In the genomic region with DNA sequence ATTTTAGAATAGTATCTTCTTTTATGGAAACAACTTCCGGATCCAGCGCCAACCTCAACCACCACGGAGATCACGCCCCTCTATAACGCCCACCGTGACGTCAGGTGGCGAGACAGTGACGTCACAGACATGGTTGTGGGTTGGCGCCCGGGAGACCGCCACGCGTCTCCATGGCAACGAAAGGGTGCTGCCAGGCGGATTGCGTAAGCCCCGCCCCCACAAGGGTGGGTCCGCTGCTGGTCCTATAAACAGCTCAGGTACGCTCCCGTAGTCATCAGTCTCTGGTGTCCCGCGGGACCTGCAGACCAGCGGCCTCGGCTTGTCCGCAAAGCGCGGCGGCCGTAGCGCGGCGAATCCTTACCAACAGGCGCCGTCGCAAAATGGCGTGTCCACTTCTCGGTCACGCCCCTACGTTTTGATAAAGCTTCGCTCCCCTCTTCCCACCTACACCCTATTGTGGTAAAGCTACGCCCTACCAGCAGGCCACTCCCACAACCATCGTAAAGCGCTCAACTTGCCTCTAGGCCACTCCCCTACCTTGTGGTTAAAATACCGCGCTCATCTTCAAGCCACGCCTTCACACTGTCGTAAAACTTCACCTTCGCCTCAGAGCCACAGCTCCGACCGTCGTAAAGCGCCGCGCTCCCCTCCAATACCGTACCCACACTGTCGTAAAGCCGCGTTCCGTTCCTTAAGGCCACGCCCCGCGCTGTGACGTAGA, we compare ENCODE assay signal across 8 mouse cellular contexts. TPM values are rescaled to one million over a fixed set of nuclear protein-coding genes. Genes with fewer than 3 reads are reported as not detected.
DNase-seq lines count a peak whose midpoint lies in the region; ATAC-seq and TF ChIP-seq lines count a peak whose summit lies in the region.

No protein-coding gene starts in this region.

- H3K4me1 ChIP-seq in embryonic facial prominence, embryonic 13.5 days = peaks cover 30% of the 10 kb centered on the region
- H3K4me1 ChIP-seq in kidney, adult 2 months (ENCODE audit: control insufficient read depth, insufficient read depth, low read length) = peaks cover 8% of the 10 kb centered on the region; the same call in 1 of the 2 replicates
- peaks cover 34% of the 10 kb centered on the region for H3K4me1 ChIP-seq in limb, embryonic 12.5 days (replicated peaks)
- peaks cover 31% of the 10 kb centered on the region for H3K4me1 ChIP-seq in midbrain, embryonic 15.5 days
- H3K4me1 ChIP-seq in spleen, adult 2 months (ENCODE audit: control insufficient read depth, insufficient read depth, insufficient read length) = peaks cover 4% of the 10 kb centered on the region; the same call in 1 of the 2 replicates

- DNase-seq in 3134 (ENCODE audit: extremely low read depth, insufficient read length, low spot score) = peak; percentile 100
- DNase-seq in adrenal gland, postnatal 36 days = peak; percentile 99
- peak; percentile 99 for DNase-seq in heart, adult 18-20 months
- peak; percentile 100 for DNase-seq in kidney, adult 2 months
- peak; percentile 99 to 100 for DNase-seq in spleen, adult 2 months (ENCODE audit: low read depth in 1 of 2, low spot score in 2 of 2)

- H3K9me3 ChIP-seq in embryonic facial prominence, embryonic 13.5 days = no peaks in the 10 kb centered on the region
- no peaks in the 10 kb centered on the region for H3K9me3 ChIP-seq in limb, embryonic 12.5 days
- H3K9me3 ChIP-seq in midbrain, embryonic 15.5 days = no peaks in the 10 kb centered on the region

- peak; percentile 95 for ATAC-seq in embryonic facial prominence, embryonic 13.5 days (ENCODE audit: insufficient number of reproducible peaks, insufficient read depth, low FRiP score, low TSS enrichment, low read depth)
- peak; percentile 95 for ATAC-seq in limb, embryonic 12.5 days (ENCODE audit: insufficient number of reproducible peaks, insufficient read depth, low FRiP score, low TSS enrichment, low read depth)
- ATAC-seq in midbrain, embryonic 15.5 days (replicated peaks) = peak; percentile 96

- peak overlapping the region; percentile 91 for H3K9ac ChIP-seq in embryonic facial prominence, embryonic 13.5 days
- peak overlapping the region; percentile 88; the same call in 1 of the 2 replicates for H3K9ac ChIP-seq in limb, embryonic 12.5 days (replicated peaks)
- H3K9ac ChIP-seq in midbrain, embryonic 15.5 days = peak overlapping the region; percentile 52

- peak overlapping the region; percentile 94 for H3K27ac ChIP-seq in embryonic facial prominence, embryonic 13.5 days
- peak overlapping the region; percentile 83 for H3K27ac ChIP-seq in kidney, adult 2 months (ENCODE audit: insufficient read depth, low read depth, low read length)
- peak overlapping the region; percentile 89 for H3K27ac ChIP-seq in limb, embryonic 12.5 days
- H3K27ac ChIP-seq in midbrain, embryonic 15.5 days = peak overlapping the region; percentile 98
- peak overlapping the region; percentile 88 for H3K27ac ChIP-seq in spleen, adult 2 months (ENCODE audit: insufficient read depth, low read length)

- under 1% methylated on average over 64 of the region's 64 CpGs for WGBS in embryonic facial prominence, embryonic 13.5 days
- WGBS in kidney, adult 2 months = under 1% methylated on average over 64 of the region's 64 CpGs
- WGBS in limb, embryonic 12.5 days = 0% methylated on average over 64 of the region's 64 CpGs
- WGBS in midbrain, embryonic 15.5 days = under 1% methylated on average over 64 of the region's 64 CpGs
- WGBS in spleen, adult 2 months = under 1% methylated on average over 64 of the region's 64 CpGs

- no peaks in the 10 kb centered on the region for H3K27me3 ChIP-seq in embryonic facial prominence, embryonic 13.5 days
- no peaks in the 10 kb centered on the region for H3K27me3 ChIP-seq in kidney, adult 2 months (replicated peaks; ENCODE audit: control insufficient read depth, insufficient read depth, low read length)
- no peaks in the 10 kb centered on the region for H3K27me3 ChIP-seq in limb, embryonic 12.5 days
- no peaks in the 10 kb centered on the region for H3K27me3 ChIP-seq in midbrain, embryonic 15.5 days (replicated peaks)
- H3K27me3 ChIP-seq in spleen, adult 2 months (ENCODE audit: control insufficient read depth, insufficient read depth, low read length) = no peaks in the 10 kb centered on the region

- no peak for TF ChIP-seq CTCF in kidney, adult 2 months (conservative IDR thresholded peaks at IDR 0.05; ENCODE audit: insufficient read depth, insufficient read length, low read depth, low read length)
- no peak for TF ChIP-seq CTCF in spleen, adult 2 months (IDR thresholded peaks at IDR 0.05; ENCODE audit: extremely low read depth, insufficient read depth, insufficient read length, insufficient replicate concordance)

- TF ChIP-seq POLR2A in kidney, adult 2 months (IDR thresholded peaks at IDR 0.05; ENCODE audit: low read depth, low read length) = peak; percentile 81
- TF ChIP-seq POLR2A in spleen, adult 2 months (IDR thresholded peaks at IDR 0.05; ENCODE audit: low read depth, low read length) = no peak; the same call in 1 of the 2 replicates

- H3K36me3 ChIP-seq in embryonic facial prominence, embryonic 13.5 days = no peaks in the 10 kb centered on the region
- no peaks in the 10 kb centered on the region for H3K36me3 ChIP-seq in kidney, adult 2 months (ENCODE audit: control insufficient read depth, insufficient read depth, low read length)
- peaks cover 13% of the 10 kb centered on the region for H3K36me3 ChIP-seq in limb, embryonic 12.5 days
- no peaks in the 10 kb centered on the region for H3K36me3 ChIP-seq in midbrain, embryonic 15.5 days (replicated peaks)
- no peaks in the 10 kb centered on the region for H3K36me3 ChIP-seq in spleen, adult 2 months (ENCODE audit: control insufficient read depth, insufficient read depth, low read length)

- peak overlapping the region; percentile 86 for H3K4me3 ChIP-seq in embryonic facial prominence, embryonic 13.5 days
- peak overlapping the region; percentile 55 for H3K4me3 ChIP-seq in kidney, adult 2 months (ENCODE audit: insufficient read depth, low read depth, low read length)
- peak overlapping the region; percentile 90 for H3K4me3 ChIP-seq in limb, embryonic 12.5 days (replicated peaks)
- peak overlapping the region; percentile 76 for H3K4me3 ChIP-seq in midbrain, embryonic 15.5 days
- peak overlapping the region; percentile 65 for H3K4me3 ChIP-seq in spleen, adult 2 months (ENCODE audit: extremely low read depth, insufficient read depth, insufficient read length)

- peak overlapping the region; percentile 99 for H3K4me2 ChIP-seq in embryonic facial prominence, embryonic 13.5 days
- H3K4me2 ChIP-seq in limb, embryonic 12.5 days = peak overlapping the region; percentile 99
- H3K4me2 ChIP-seq in midbrain, embryonic 15.5 days = peak overlapping the region; percentile 89

RNA-seq across cellular contexts. Expression of gene Csnk1g2, which starts 0.5 kb away (rescaled TPM):
- total RNA-seq in adrenal gland, postnatal 36 days (2021) = 100 to 1,000 TPM; 129 to 135 TPM
- 131 and 169 TPM in 2 replicates for polyA plus RNA-seq in embryonic facial prominence, embryonic 13.5 days (2015; fragmentation: Nextera tagmentation; extraction: Ambion mirVana)
- 100 to 1,000 TPM; 121 to 132 TPM for total RNA-seq in heart, adult 18-20 months (2021)
- 166 and 193 TPM in 2 replicates for polyA plus RNA-seq in kidney, adult 2 months (2012; rRNA removed)
- 239 and 260 TPM in 2 replicates for polyA plus RNA-seq in limb, embryonic 12.5 days (2016; fragmentation: Nextera tagmentation; extraction: Ambion mirVana)
- polyA plus RNA-seq in midbrain, embryonic 15.5 days (2015; fragmentation: Nextera tagmentation; extraction: Ambion mirVana) = 107 and 123 TPM in 2 replicates
- polyA plus RNA-seq in spleen, adult 2 months (2012; rRNA removed) = 206 and 283 TPM in 2 replicates

RNA-seq across cellular contexts. Expression of gene Gm49322, which starts 16.3 kb away (rescaled TPM):
- 1 to 10 TPM; 1.6 to 2.6 TPM for total RNA-seq in adrenal gland, postnatal 36 days (2021)
- polyA plus RNA-seq in embryonic facial prominence, embryonic 13.5 days (2015; fragmentation: Nextera tagmentation; extraction: Ambion mirVana) = 4.3 and 4.6 TPM in 2 replicates
- under 1 TPM; 0.15 to 0.46 TPM for total RNA-seq in heart, adult 18-20 months (2021)
- 0.91 and 1.6 TPM in 2 replicates for polyA plus RNA-seq in kidney, adult 2 months (2012; rRNA removed)
- 4.9 and 6.1 TPM in 2 replicates for polyA plus RNA-seq in limb, embryonic 12.5 days (2016; fragmentation: Nextera tagmentation; extraction: Ambion mirVana)
- polyA plus RNA-seq in midbrain, embryonic 15.5 days (2015; fragmentation: Nextera tagmentation; extraction: Ambion mirVana) = 4.6 and 5.0 TPM in 2 replicates
- 2.9 and 3.0 TPM in 2 replicates for polyA plus RNA-seq in spleen, adult 2 months (2012; rRNA removed)

RNA-seq across cellular contexts. Expression of gene Adat3, which starts 19.4 kb away (rescaled TPM):
- 1 to 10 TPM; 2.7 to 6.1 TPM for total RNA-seq in adrenal gland, postnatal 36 days (2021)
- 5.9 and 9.1 TPM in 2 replicates for polyA plus RNA-seq in embryonic facial prominence, embryonic 13.5 days (2015; fragmentation: Nextera tagmentation; extraction: Ambion mirVana)
- total RNA-seq in heart, adult 18-20 months (2021) = 1 to 10 TPM; 1.1 to 1.5 TPM
- polyA plus RNA-seq in kidney, adult 2 months (2012; rRNA removed) = 3.4 and 4.4 TPM in 2 replicates
- 6.1 and 9.9 TPM in 2 replicates for polyA plus RNA-seq in limb, embryonic 12.5 days (2016; fragmentation: Nextera tagmentation; extraction: Ambion mirVana)
- polyA plus RNA-seq in midbrain, embryonic 15.5 days (2015; fragmentation: Nextera tagmentation; extraction: Ambion mirVana) = 6.0 and 6.9 TPM in 2 replicates
- 17.0 and 25.7 TPM in 2 replicates for polyA plus RNA-seq in spleen, adult 2 months (2012; rRNA removed)

RNA-seq across cellular contexts. Expression of gene Scamp4, which starts 19.4 kb away (rescaled TPM):
- total RNA-seq in adrenal gland, postnatal 36 days (2021) = 10 to 100 TPM; 64.3 to 64.6 TPM
- 79.6 and 95.1 TPM in 2 replicates for polyA plus RNA-seq in embryonic facial prominence, embryonic 13.5 days (2015; fragmentation: Nextera tagmentation; extraction: Ambion mirVana)
- 10 to 100 TPM; 20.1 to 22.2 TPM for total RNA-seq in heart, adult 18-20 months (2021)
- 96.0 and 98.2 TPM in 2 replicates for polyA plus RNA-seq in kidney, adult 2 months (2012; rRNA removed)
- polyA plus RNA-seq in limb, embryonic 12.5 days (2016; fragmentation: Nextera tagmentation; extraction: Ambion mirVana) = 62.1 and 66.0 TPM in 2 replicates
- polyA plus RNA-seq in midbrain, embryonic 15.5 days (2015; fragmentation: Nextera tagmentation; extraction: Ambion mirVana) = 65.0 and 66.2 TPM in 2 replicates
- 94.8 and 110 TPM in 2 replicates for polyA plus RNA-seq in spleen, adult 2 months (2012; rRNA removed)

RNA-seq across cellular contexts. Expression of gene Abhd17a, which starts 32.0 kb away (rescaled TPM):
- 100 to 1,000 TPM; 103 to 107 TPM for total RNA-seq in adrenal gland, postnatal 36 days (2021)
- polyA plus RNA-seq in embryonic facial prominence, embryonic 13.5 days (2015; fragmentation: Nextera tagmentation; extraction: Ambion mirVana) = 84.6 and 85.3 TPM in 2 replicates
- 10 to 100 TPM; 40.6 to 44.8 TPM for total RNA-seq in heart, adult 18-20 months (2021)
- polyA plus RNA-seq in kidney, adult 2 months (2012; rRNA removed) = 175 and 221 TPM in 2 replicates
- 108 and 110 TPM in 2 replicates for polyA plus RNA-seq in limb, embryonic 12.5 days (2016; fragmentation: Nextera tagmentation; extraction: Ambion mirVana)
- polyA plus RNA-seq in midbrain, embryonic 15.5 days (2015; fragmentation: Nextera tagmentation; extraction: Ambion mirVana) = 126 and 152 TPM in 2 replicates
- 220 and 302 TPM in 2 replicates for polyA plus RNA-seq in spleen, adult 2 months (2012; rRNA removed)

Comparison
In these comparisons a context has a peak if more than half of its experiments do, and no peak if none do; other contexts are left out.
1. Peak in every context shown above with its lines: DNase-seq, ATAC-seq, H3K4me3 ChIP-seq and H3K27ac ChIP-seq.